Mouse (Mus musculus) heart, adult 2 months (tissue): ENCODE data around the gene P2ry2. TPM values are rescaled to one million over a fixed set of nuclear protein-coding genes. Genes with fewer than 3 reads are reported as not detected.

Experiments
- DNase-seq, 2 experiments: peaks; one replicate each; pipeline ENCODE4 v3.0.0; 2021
- H3K27ac ChIP-seq: fragments of 200-600 bp; 2 replicates; pipeline ENCODE4 v1.8.1; 2022
- H3K27me3 ChIP-seq: fragments of 200-500 bp; 2 replicates; pipeline ENCODE4 v1.6.1; 2012; ENCODE audit warnings: mild to moderate bottlenecking, low read length, inconsistent platforms, mixed read lengths; ENCODE audit not compliant: control insufficient read depth, insufficient read depth
- H3K36me3 ChIP-seq: fragments of 200-500 bp; 2 replicates; pipeline ENCODE4 v1.6.1; 2012; ENCODE audit warnings: low read length, inconsistent platforms; ENCODE audit not compliant: control insufficient read depth, insufficient read depth
- H3K4me1 ChIP-seq: fragments of 200-500 bp; 2 replicates; pipeline ENCODE4 v1.6.1; 2011; ENCODE audit warnings: low read length; ENCODE audit not compliant: control insufficient read depth, insufficient read depth
- H3K4me3 ChIP-seq: fragments of 200-600 bp; 2 replicates; pipeline ENCODE4 v1.8.1; 2022
- H3K79me2 ChIP-seq: fragments of 200-500 bp; replicated peaks from 2 replicates; pipeline ENCODE4 v1.6.1; 2012; ENCODE audit warnings: mild to moderate bottlenecking, inconsistent platforms, low read length, moderate library complexity, mixed read lengths; ENCODE audit not compliant: control insufficient read depth, insufficient read depth
- H3K9ac ChIP-seq: fragments of 200-500 bp; 2 replicates; pipeline ENCODE4 v1.6.1; 2012; ENCODE audit warnings: low read depth, mild to moderate bottlenecking, control low read depth, inconsistent platforms, low read length, mixed read lengths
- CTCF ChIP-seq: fragments of 200-600 bp; IDR thresholded peaks from 2 replicates; pipeline ENCODE4 v1.8.1; 2022; ENCODE audit warnings: antibody characterized with exemption, mild to moderate bottlenecking, moderate library complexity
- EP300 ChIP-seq: fragments of 200-500 bp; IDR thresholded peaks from 2 replicates; pipeline ENCODE4 v1.6.1; 2011; ENCODE audit warnings: low read depth, low read length, control low read depth; ENCODE audit not compliant: insufficient read depth
- POLR2A ChIP-seq: fragments of 200-500 bp; IDR thresholded peaks from 2 replicates; pipeline ENCODE4 v1.6.1; 2011; ENCODE audit warnings: mild to moderate bottlenecking, low read depth, low read length, control low read depth; ENCODE audit not compliant: insufficient read depth
- WGBS: fragments of 180-500 bp; shearing (Covaris S2); methylation state at CpG from one replicate; pipeline ENCODE4 v1.1.7; 2018; 5-methylcytosine and 5-hydroxymethylcytosine counted together
- intact Hi-C: fragments of 180-260 bp; cut with DNase I; formaldehyde crosslinking; loops from one replicate; pipeline ENCODE4 v1.15.1; 2025
- polyA plus RNA-seq: library from polyadenylated mRNA; depleted of rRNA; stranded (reverse); fragments of >200 nt; gene quantifications from 2 replicates; pipeline ENCODE4 v1.2.3, GENCODE M21; 2012
- total RNA-seq, 2 experiments: library from RNA; stranded (reverse); gene quantifications; 2 replicates each; pipeline ENCODE4 v1.2.3; 2021

The P2ry2 gene
- total and polyA plus RNA-seq, 3 experiments = 22.3 to 40.4 (median 32.6) TPM

- intact Hi-C loops = loop anchor here (1.0 kb wide), 1 partner anchor 22 kb away; the partner anchor contains the start of gene P2ry2
- WGBS = 28% methylated on average over 9 of the region's 9 CpGs
- peak; percentile 64 to 82 for DNase-seq
Observed at GRCm38 (mm10) chr7:100990636-100991311, 21.9 kb downstream of the P2ry2 start.

GRCm38 (mm10) chr7:100988092-100988491 lies 24.6 kb downstream of the P2ry2 start:
- intact Hi-C loops = loop anchor here (1.0 to 5.0 kb wide), 2 partner anchors 63 to 244 kb away; no protein-coding TSS in a partner anchor
- peaks cover 22% of the 10 kb centered on the region for H3K4me1 ChIP-seq
- TF ChIP-seq CTCF (peak; percentile 86), EP300 (peak; percentile 97), POLR2A (peak; percentile 19; the same call in 1 of the 2 replicates)
- H3K79me2 ChIP-seq = no peaks in the 10 kb centered on the region
- DNase-seq = peak; percentile 84 to 86
- H3K27me3 ChIP-seq = no peaks in the 10 kb centered on the region
- H3K27ac ChIP-seq = 0 out of 2 replicates have a peak overlapping the region, but pooled peaks have one; percentile 7
- peaks cover 7% of the 10 kb centered on the region; the same call in 1 of the 2 replicates for H3K36me3 ChIP-seq
- no peak overlapping the region; the same call in 1 of the 2 replicates for H3K9ac ChIP-seq
- no peak overlapping the region for H3K4me3 ChIP-seq
- WGBS = 6% methylated on average over 9 of the region's 9 CpGs

More at GRCm38 (mm10) chr7:100990636-100991311, 21.9 kb downstream of the P2ry2 start:
- no peak for TF ChIP-seq POLR2A
- TF ChIP-seq EP300 = peak; percentile 97
- H3K4me1 ChIP-seq = peaks cover 43% of the 10 kb centered on the region
- no peak overlapping the region for H3K4me3 ChIP-seq
- H3K79me2 ChIP-seq = no peaks in the 10 kb centered on the region
- H3K9ac ChIP-seq = no peak overlapping the region
- H3K36me3 ChIP-seq = peaks cover 10% of the 10 kb centered on the region; the same call in 1 of the 2 replicates
- H3K27me3 ChIP-seq = no peaks in the 10 kb centered on the region
- H3K27ac ChIP-seq = peak overlapping the region; percentile 91

GRCm38 (mm10) chr7:100984452-100985395 lies 27.9 kb downstream of the P2ry2 start:
- Histone ChIP-seq H3K9ac (no peak overlapping the region), H3K27ac (no peak overlapping the region), H3K27me3 (no peaks in the 10 kb centered on the region), H3K4me1 (peaks cover 5% of the 10 kb centered on the region), H3K4me3 (no peak overlapping the region), H3K36me3 (no peaks in the 10 kb centered on the region), H3K79me2 (no peaks in the 10 kb centered on the region)
- intact Hi-C loops = loop anchor here (5.0 kb wide), 1 partner anchor 248 kb away; no protein-coding TSS in a partner anchor
- WGBS = 55% methylated on average over 21 of the region's 21 CpGs
- no peak for DNase-seq
- TF ChIP-seq POLR2A (0 out of 2 replicates have a peak, but pooled peaks have one; percentile 16), CTCF (no peak)

GRCm38 (mm10) chr7:100979175-100979574 lies 33.5 kb downstream of the P2ry2 start:
- Histone ChIP-seq H3K4me1 (peaks cover 13% of the 10 kb centered on the region), H3K36me3 (no peaks in the 10 kb centered on the region), H3K4me3 (no peak overlapping the region), H3K27me3 (no peaks in the 10 kb centered on the region), H3K9ac (no peak overlapping the region), H3K79me2 (no peaks in the 10 kb centered on the region), H3K27ac (peak overlapping the region; percentile 41)
- TF ChIP-seq EP300 = no peak
- no peak for TF ChIP-seq POLR2A
- no peak for TF ChIP-seq CTCF
- peak; percentile 75 to 81 for DNase-seq
- intact Hi-C loops = no loop called here
- WGBS = 13% methylated on average over 2 of the region's 2 CpGs

- TF ChIP-seq EP300 (no peak), CTCF (no peak), POLR2A (no peak)
- whole genome bisulfite sequencing = 56% methylated on average over 5 of the region's 5 CpGs
- H3K36me3 ChIP-seq = no peaks in the 10 kb centered on the region
- no peaks in the 10 kb centered on the region for H3K27me3 ChIP-seq
- no peak overlapping the region for H3K4me3 ChIP-seq
- H3K4me1 ChIP-seq = peaks cover 13% of the 10 kb centered on the region
- intact Hi-C loops = no loop called here
- no peak for DNase-seq
- no peak overlapping the region for H3K9ac ChIP-seq
- no peaks in the 10 kb centered on the region for H3K79me2 ChIP-seq
- H3K27ac ChIP-seq = no peak overlapping the region; the same call in 1 of the 2 replicates
Observed at GRCm38 (mm10) chr7:100978171-100978570, 34.5 kb downstream of the P2ry2 start.
